Mouse (Mus musculus): ENCODE results near the gene Map3k7. TPM values are rescaled to one million over a fixed set of nuclear protein-coding genes. Genes with fewer than 3 reads are reported as not detected.
"Not testable (repeated sequence)": the region's sequence is repeated elsewhere in the genome, so short reads cannot be mapped to it uniquely, and the experiment has no call there.

Map3k7 gene
- polyA plus RNA-seq, 1 experiment from 2014 or later = 28.8 TPM

DNA sequence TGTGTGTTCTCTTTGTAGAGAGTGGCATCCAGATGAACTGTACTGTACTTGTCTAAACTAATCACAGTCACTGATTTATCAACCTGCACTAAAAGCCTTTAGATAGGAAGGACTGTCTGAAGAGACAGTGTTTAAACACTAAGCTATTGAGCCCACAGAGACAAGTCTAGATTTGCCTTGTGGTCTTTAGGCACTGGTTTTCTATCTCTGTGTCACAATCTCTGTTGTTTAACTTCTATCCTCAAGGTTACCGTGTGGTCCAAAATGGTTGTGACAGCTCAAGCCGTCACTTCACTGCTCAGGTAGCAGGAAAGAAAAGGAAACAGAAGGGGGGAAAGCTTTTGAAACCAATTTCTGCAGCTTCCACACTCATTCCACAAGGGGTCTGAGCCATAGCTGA is 29.5 kb downstream of the Map3k7 start:
- Histone ChIP-seq H3K9me3 (replicated peaks) (no peaks in the 10 kb centered on the region), H3K9ac (no peak overlapping the region), H3K27ac (replicated peaks) (no peak overlapping the region), H3K36me3 (peaks cover 63% of the 10 kb centered on the region), H3K4me2 (replicated peaks) (no peak overlapping the region), H3K4me3 (replicated peaks) (no peak overlapping the region), H3K27me3 (no peaks in the 10 kb centered on the region), H3K4me1 (no peaks in the 10 kb centered on the region)
- 61% methylated on average over 2 of the region's 2 CpGs for WGBS
- ATAC-seq (ENCODE audit: insufficient number of reproducible peaks, low FRiP score, low TSS enrichment, low read depth) = no peak

DNA sequence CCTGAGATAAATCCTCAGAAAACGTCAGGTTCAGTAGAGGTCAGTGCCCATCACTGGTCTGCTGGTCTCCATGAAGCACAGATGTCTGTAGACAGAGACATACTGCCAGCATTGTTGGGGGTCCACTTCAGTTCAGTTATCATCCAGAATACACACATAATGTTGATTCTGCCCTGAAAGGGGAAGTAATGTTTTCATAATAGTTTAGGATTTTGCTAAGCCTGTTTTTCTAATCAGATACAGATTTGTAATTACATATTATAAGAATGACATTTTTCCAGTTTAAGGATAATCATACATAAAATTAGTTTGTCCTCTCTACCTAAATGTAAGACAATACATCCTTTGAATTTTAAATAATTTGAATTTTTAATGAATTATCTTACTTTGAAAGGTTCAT is 30.0 kb downstream of the Map3k7 start:
- no peak overlapping the region for H3K27ac ChIP-seq (replicated peaks)
- 57% methylated on average over 1 of the region's 1 CpGs for WGBS
- H3K27me3 ChIP-seq = no peaks in the 10 kb centered on the region
- no peaks in the 10 kb centered on the region for H3K9me3 ChIP-seq (replicated peaks)
- no peak overlapping the region for H3K4me2 ChIP-seq (replicated peaks)
- peaks cover 59% of the 10 kb centered on the region for H3K36me3 ChIP-seq
- no peak overlapping the region for H3K4me3 ChIP-seq (replicated peaks)
- no peaks in the 10 kb centered on the region for H3K4me1 ChIP-seq
- H3K9ac ChIP-seq = no peak overlapping the region
- no peak for ATAC-seq (ENCODE audit: insufficient number of reproducible peaks, low FRiP score, low TSS enrichment, low read depth)

GRCm38 (mm10) chr4:32001498-32001897 is 37.6 kb downstream of the Map3k7 start:
- Histone ChIP-seq H3K36me3 (0 out of 2 replicates have a peak, but pooled peaks cover 34% of the 10 kb centered on the region), H3K4me2 (replicated peaks) (no peak overlapping the region), H3K27ac (replicated peaks) (no peak overlapping the region), H3K9ac (no peak overlapping the region), H3K9me3 (replicated peaks) (no peaks in the 10 kb centered on the region), H3K27me3 (no peaks in the 10 kb centered on the region), H3K4me1 (no peaks in the 10 kb centered on the region), H3K4me3 (replicated peaks) (no peak overlapping the region)
- WGBS = 70% methylated on average over 3 of the region's 3 CpGs
- no peak for ATAC-seq (ENCODE audit: insufficient number of reproducible peaks, low FRiP score, low TSS enrichment, low read depth)

DNA sequence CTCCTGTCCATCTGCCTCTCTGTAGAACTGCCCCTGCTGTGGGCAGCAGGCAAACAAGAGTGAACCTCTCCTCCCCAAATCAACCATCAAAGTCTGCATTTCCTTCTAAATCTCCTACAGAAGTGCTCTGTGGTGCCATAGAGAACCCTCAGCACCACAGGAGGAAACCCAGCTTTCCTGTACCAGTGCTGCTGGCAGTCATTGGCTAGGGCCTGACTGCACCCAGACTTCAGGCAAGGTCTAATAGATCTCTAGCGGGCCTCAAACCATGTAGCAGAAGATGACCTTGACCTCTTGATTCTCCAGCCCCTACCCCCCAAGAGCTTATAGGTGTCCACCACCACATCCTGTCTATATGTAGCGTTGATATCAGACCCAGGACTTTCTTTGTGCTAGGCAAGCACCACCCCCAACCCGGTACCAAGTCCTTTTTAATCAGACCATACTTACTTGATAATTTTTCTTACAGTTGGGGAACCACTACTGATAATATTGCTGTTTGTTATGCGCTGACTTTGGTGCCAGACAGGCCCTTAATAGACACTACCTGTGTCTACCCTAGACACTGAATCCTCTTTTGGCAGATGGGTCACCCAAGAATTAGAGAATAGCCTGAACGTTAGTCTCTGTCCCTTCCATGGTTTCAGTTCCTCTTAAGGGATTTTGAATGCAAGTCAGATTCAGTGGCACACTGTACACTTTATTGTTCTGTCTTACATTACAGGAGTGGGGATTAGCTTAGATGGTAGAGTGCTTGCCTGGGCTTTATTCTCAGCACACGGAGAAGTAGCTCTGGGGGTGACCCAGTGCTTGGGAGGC is 41.1 kb downstream of the Map3k7 start:
- Histone ChIP-seq H3K36me3 (peaks cover 31% of the 10 kb centered on the region; the same call in 1 of the 2 replicates), H3K9me3 (replicated peaks) (no peaks in the 10 kb centered on the region), H3K27me3 (no peaks in the 10 kb centered on the region), H3K9ac (no peak overlapping the region), H3K4me2 (replicated peaks) (no peak overlapping the region), H3K4me1 (no peaks in the 10 kb centered on the region), H3K27ac (replicated peaks) (no peak overlapping the region), H3K4me3 (replicated peaks) (no peak overlapping the region)
- 89% methylated on average over 6 of the region's 6 CpGs for WGBS
- no peak for ATAC-seq (ENCODE audit: insufficient number of reproducible peaks, low FRiP score, low TSS enrichment, low read depth)

DNA sequence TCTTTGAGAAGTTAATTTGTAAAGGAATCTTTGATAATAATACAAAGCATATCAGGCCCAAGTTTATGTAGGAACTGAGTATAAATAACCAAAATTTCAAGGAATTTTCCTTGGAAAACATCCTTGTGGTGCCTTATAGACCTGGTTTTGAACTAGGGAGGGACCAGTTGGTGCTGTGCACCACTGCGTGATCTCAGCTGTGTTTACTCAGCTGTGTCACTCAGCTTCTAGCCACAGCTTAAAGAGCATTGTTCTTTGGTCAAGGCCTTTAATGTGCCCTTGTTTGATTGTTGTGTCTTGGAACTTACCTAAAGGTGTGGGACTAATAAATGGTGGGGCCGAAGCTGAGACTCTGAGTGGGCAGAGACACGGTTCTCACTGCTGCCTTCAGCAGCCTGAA is 43.3 kb downstream of the Map3k7 start:
- no peak overlapping the region for H3K4me3 ChIP-seq (replicated peaks)
- no peaks in the 10 kb centered on the region for H3K4me1 ChIP-seq
- no peaks in the 10 kb centered on the region for H3K9me3 ChIP-seq (replicated peaks)
- WGBS = 78% methylated on average over 3 of the region's 3 CpGs
- H3K36me3 ChIP-seq = peaks cover 41% of the 10 kb centered on the region
- H3K9ac ChIP-seq = no peak overlapping the region
- no peak overlapping the region for H3K4me2 ChIP-seq (replicated peaks)
- no peaks in the 10 kb centered on the region for H3K27me3 ChIP-seq
- H3K27ac ChIP-seq (replicated peaks) = no peak overlapping the region
- no peak for ATAC-seq (ENCODE audit: insufficient number of reproducible peaks, low FRiP score, low TSS enrichment, low read depth)

- Histone ChIP-seq H3K4me2 (replicated peaks) (no peak overlapping the region), H3K27me3 (no peaks in the 10 kb centered on the region), H3K27ac (replicated peaks) (no peak overlapping the region), H3K9me3 (replicated peaks) (no peaks in the 10 kb centered on the region), H3K4me3 (replicated peaks) (no peak overlapping the region), H3K36me3 (peaks cover 48% of the 10 kb centered on the region), H3K9ac (no peak overlapping the region), H3K4me1 (no peaks in the 10 kb centered on the region)
- WGBS = 67% methylated on average over 4 of the region's 4 CpGs
- ATAC-seq (ENCODE audit: insufficient number of reproducible peaks, low FRiP score, low TSS enrichment, low read depth) = no peak
These were observed 44.2 kb downstream of the Map3k7 start for GRCm38 (mm10) chr4:32008095-32008494.

DNA sequence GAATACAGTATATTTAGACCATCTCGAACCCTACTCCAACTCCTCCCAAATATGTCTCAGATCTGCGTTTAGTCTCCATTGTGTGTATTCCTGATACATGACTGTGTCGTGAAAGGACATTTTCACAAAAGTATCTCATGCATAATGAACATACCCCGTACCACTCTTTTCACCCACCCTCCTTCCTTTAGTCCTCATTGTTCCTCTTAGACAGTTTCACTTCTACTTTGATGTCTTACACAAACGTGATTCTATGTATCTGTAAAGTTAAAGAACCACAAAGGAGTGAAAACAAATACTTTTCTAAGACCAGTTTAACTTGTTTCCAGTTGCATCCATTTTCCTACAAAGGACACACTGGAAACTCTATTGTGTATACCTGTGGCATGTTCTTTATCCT is 46.9 kb downstream of the Map3k7 start:
- H3K4me2 ChIP-seq (replicated peaks) = no peak overlapping the region
- no peak for ATAC-seq (ENCODE audit: insufficient number of reproducible peaks, low FRiP score, low TSS enrichment, low read depth)
- no peak overlapping the region for H3K4me3 ChIP-seq (replicated peaks)
- H3K36me3 ChIP-seq = peaks cover 54% of the 10 kb centered on the region
- H3K27me3 ChIP-seq = no peaks in the 10 kb centered on the region
- H3K9me3 ChIP-seq (replicated peaks) = no peaks in the 10 kb centered on the region
- H3K4me1 ChIP-seq = no peaks in the 10 kb centered on the region
- no peak overlapping the region for H3K9ac ChIP-seq
- 87% methylated on average over 5 of the region's 5 CpGs for WGBS
- no peak overlapping the region for H3K27ac ChIP-seq (replicated peaks)

GRCm38 (mm10) chr4:32011218-32011973 is 47.5 kb downstream of the Map3k7 start:
- no peak overlapping the region for H3K4me3 ChIP-seq (replicated peaks)
- H3K27me3 ChIP-seq = no peaks in the 10 kb centered on the region
- WGBS = 90% methylated on average over 6 of the region's 6 CpGs
- no peaks in the 10 kb centered on the region for H3K9me3 ChIP-seq (replicated peaks)
- no peak overlapping the region for H3K27ac ChIP-seq (replicated peaks)
- H3K4me2 ChIP-seq (replicated peaks) = no peak overlapping the region
- peaks cover 58% of the 10 kb centered on the region for H3K36me3 ChIP-seq
- no peak for ATAC-seq (ENCODE audit: insufficient number of reproducible peaks, low FRiP score, low TSS enrichment, low read depth)
- no peaks in the 10 kb centered on the region for H3K4me1 ChIP-seq
- no peak overlapping the region for H3K9ac ChIP-seq

GRCm38 (mm10) chr4:32021131-32021530 is 57.2 kb downstream of the Map3k7 start:
- Histone ChIP-seq H3K27ac (replicated peaks) (no peak overlapping the region), H3K9me3 (replicated peaks) (no peaks in the 10 kb centered on the region), H3K4me1 (no peaks in the 10 kb centered on the region), H3K4me3 (replicated peaks) (no peak overlapping the region), H3K27me3 (no peaks in the 10 kb centered on the region), H3K4me2 (replicated peaks) (no peak overlapping the region), H3K9ac (no peak overlapping the region), H3K36me3 (peaks cover 53% of the 10 kb centered on the region)
- ATAC-seq (ENCODE audit: insufficient number of reproducible peaks, low FRiP score, low TSS enrichment, low read depth) = no peak
- WGBS = 80% methylated on average over 3 of the region's 3 CpGs

- no peak overlapping the region for H3K4me3 ChIP-seq (replicated peaks)
- H3K36me3 ChIP-seq = peaks cover 43% of the 10 kb centered on the region
- no peaks in the 10 kb centered on the region for H3K27me3 ChIP-seq
- no peaks in the 10 kb centered on the region for H3K4me1 ChIP-seq
- 82% methylated on average over 6 of the region's 6 CpGs for WGBS
- no peaks in the 10 kb centered on the region for H3K9me3 ChIP-seq (replicated peaks)
- H3K4me2 ChIP-seq (replicated peaks) = no peak overlapping the region
- H3K9ac ChIP-seq = no peak overlapping the region
- ATAC-seq (ENCODE audit: insufficient number of reproducible peaks, low FRiP score, low TSS enrichment, low read depth) = no peak
- H3K27ac ChIP-seq (replicated peaks) = no peak overlapping the region
These were observed 58.4 kb downstream of the Map3k7 start for GRCm38 (mm10) chr4:32022321-32022720.

DNA sequence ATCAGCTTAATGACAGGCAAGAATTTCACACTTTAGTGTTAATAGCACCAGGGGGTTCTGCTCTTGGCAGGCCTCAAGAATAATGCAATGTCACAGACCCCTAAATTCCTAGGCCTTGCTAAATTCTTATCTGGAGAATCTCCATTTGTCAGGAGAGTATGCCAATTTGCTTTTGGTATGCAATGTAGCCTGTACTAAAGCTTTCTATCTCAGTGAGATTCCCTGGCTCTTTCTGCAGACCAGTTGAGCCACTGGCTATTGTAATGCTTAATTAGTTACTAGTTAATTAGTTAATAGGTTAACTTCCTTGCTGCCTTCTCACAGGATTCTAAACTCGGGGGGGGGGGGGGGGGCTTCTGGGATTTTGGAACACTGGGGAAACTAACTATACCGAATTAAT is 60.3 kb downstream of the Map3k7 start:
- not testable (repeated sequence) for H3K4me3 ChIP-seq (replicated peaks); H3K9me3 ChIP-seq (replicated peaks); H3K4me2 ChIP-seq (replicated peaks); H3K27me3 ChIP-seq; H3K4me1 ChIP-seq; ATAC-seq (ENCODE audit: insufficient number of reproducible peaks, low FRiP score, low TSS enrichment, low read depth); H3K9ac ChIP-seq; H3K27ac ChIP-seq (replicated peaks)
- WGBS = 85% methylated on average over 2 of the region's 2 CpGs
- peaks cover 24% of the 10 kb centered on the region for H3K36me3 ChIP-seq
